Mouse (Mus musculus) liver, adult 2 months (tissue): Measurements from ENCODE around the gene Fstl1.

ENCODE experiments used
- CTCF ChIP-seq: fragments of 200-500 bp; IDR thresholded peaks from 2 replicates; pipeline ENCODE4 v1.5.1; 2011; ENCODE audit warnings: low read depth, low read length, control low read depth
- POLR2A ChIP-seq: fragments of 200-500 bp; IDR thresholded peaks from 2 replicates; pipeline ENCODE4 v1.6.1; 2011; ENCODE audit warnings: low read length, control low read depth; ENCODE audit not compliant: insufficient read depth; ENCODE audit errors: extremely low read depth

GRCm38 (mm10) chr16:37856327-37856726 is 79.7 kb downstream of the Fstl1 start:
- TF ChIP-seq CTCF (no peak), POLR2A (no peak)
